10 mouse cellular contexts compared by ENCODE assay signal in genomic region chr1:191215776-191216661, GRCm38 (mm10). TPM values are rescaled to one million over a fixed set of nuclear protein-coding genes. Genes with fewer than 3 reads are reported as not detected.
DNase-seq lines count a peak whose midpoint lies in the region; ATAC-seq and TF ChIP-seq lines count a peak whose summit lies in the region.
"Had no signal": no experiment of that assay in that cellular context is flagged by ENCODE, and none has a peak within 500 bp of the region (broad histone marks: within the 10 kb centered on the region; RNA-seq: fewer than 3 reads in every experiment).

No protein-coding gene starts in this region.

- H3K9me3 ChIP-seq in kidney, postnatal 0 days (replicated peaks; ENCODE audit: low read length) = no peaks in the 10 kb centered on the region
- no peaks in the 10 kb centered on the region for H3K9me3 ChIP-seq in hindbrain, embryonic 12.5 days (replicated peaks)
- H3K9me3 ChIP-seq in forebrain, embryonic 11.5 days (ENCODE audit: control insufficient read depth, low read length) = no peaks in the 10 kb centered on the region

- peak; percentile 75 for DNase-seq in kidney, postnatal 0 days (ENCODE audit: low spot score)
- no peak for DNase-seq in kidney, adult 8-10 months
- peak; percentile 52 for DNase-seq in adrenal gland, postnatal 14 days
- no peak for DNase-seq in layer of hippocampus, adult 18-20 months (ENCODE audit: low spot score in 2 of 2)
- no peak for DNase-seq in right cerebral cortex, adult 2 months (ENCODE audit: low spot score in 2 of 2)
- DNase-seq in forebrain, embryonic 11.5 days (ENCODE audit: low spot score) = no peak

- H3K27ac ChIP-seq in kidney, postnatal 0 days = no peak overlapping the region
- no peak overlapping the region for H3K27ac ChIP-seq in hindbrain, embryonic 12.5 days
- H3K27ac ChIP-seq in forebrain, embryonic 11.5 days (ENCODE audit: low read depth, low read length) = no peak overlapping the region

- H3K4me3 ChIP-seq in kidney, postnatal 0 days (replicated peaks; ENCODE audit: low read depth, low read length) = no peak overlapping the region
- H3K4me3 ChIP-seq in hindbrain, embryonic 12.5 days = no peak overlapping the region
- H3K4me3 ChIP-seq in forebrain, embryonic 11.5 days (ENCODE audit: low read depth, low read length) = no peak overlapping the region

- H3K4me1 ChIP-seq in kidney, postnatal 0 days (replicated peaks; ENCODE audit: insufficient read depth, low read length) = peaks cover 4% of the 10 kb centered on the region; the same call in 1 of the 2 replicates
- H3K4me1 ChIP-seq in hindbrain, embryonic 12.5 days = peaks cover 5% of the 10 kb centered on the region; the same call in 1 of the 2 replicates
- H3K4me1 ChIP-seq in forebrain, embryonic 11.5 days (replicated peaks; ENCODE audit: control insufficient read depth, insufficient read depth, low read length) = 0 out of 2 replicates have a peak, but pooled peaks cover 4% of the 10 kb centered on the region

- no peak; the same call in 1 of the 2 replicates for TF ChIP-seq CTCF in kidney, postnatal 0 days (IDR thresholded peaks at IDR 0.05; ENCODE audit: low read depth)

- peak; percentile 75; the same call in 1 of the 2 replicates for ATAC-seq in kidney, postnatal 0 days (replicated peaks; ENCODE audit: low FRiP score, low read depth)
- ATAC-seq in hindbrain, embryonic 12.5 days (ENCODE audit: low FRiP score) = no peak
- peak; percentile 59; the same call in 1 of the 2 replicates for ATAC-seq in monocyte, adult 5-6 weeks (replicated peaks; ENCODE audit: insufficient number of reproducible peaks, low FRiP score, low TSS enrichment, poor library complexity, severe bottlenecking)
- no peak for ATAC-seq in forebrain, embryonic 11.5 days (replicated peaks; ENCODE audit: low FRiP score)

- H3K9ac ChIP-seq in kidney, postnatal 0 days (ENCODE audit: low read depth, low read length) = no peak overlapping the region
- no peak overlapping the region for H3K9ac ChIP-seq in hindbrain, embryonic 12.5 days
- no peak overlapping the region for H3K9ac ChIP-seq in forebrain, embryonic 11.5 days (ENCODE audit: low read length)

- H3K36me3 ChIP-seq in kidney, postnatal 0 days (ENCODE audit: insufficient read depth, low read length) = no peaks in the 10 kb centered on the region
- H3K36me3 ChIP-seq in hindbrain, embryonic 12.5 days = no peaks in the 10 kb centered on the region
- H3K36me3 ChIP-seq in forebrain, embryonic 11.5 days (ENCODE audit: control insufficient read depth, insufficient read depth, low read length) = no peaks in the 10 kb centered on the region

- no peaks in the 10 kb centered on the region for H3K27me3 ChIP-seq in kidney, postnatal 0 days (ENCODE audit: insufficient read depth, low read length)
- peaks cover 10% of the 10 kb centered on the region; the same call in 1 of the 2 replicates for H3K27me3 ChIP-seq in hindbrain, embryonic 12.5 days
- H3K27me3 ChIP-seq in forebrain, embryonic 11.5 days (ENCODE audit: control insufficient read depth, insufficient read depth, low read length) = no peaks in the 10 kb centered on the region

- WGBS in kidney, postnatal 0 days = 18% methylated on average over 19 of the region's 19 CpGs
- WGBS in hindbrain, embryonic 12.5 days = 29% methylated on average over 19 of the region's 19 CpGs
- 29% methylated on average over 19 of the region's 19 CpGs for WGBS in forebrain, embryonic 11.5 days

- H3K4me2 ChIP-seq in kidney, postnatal 0 days (ENCODE audit: low read length) = peak overlapping the region; percentile 48
- H3K4me2 ChIP-seq in hindbrain, embryonic 12.5 days (replicated peaks) = peak overlapping the region; percentile 29
- no peak overlapping the region for H3K4me2 ChIP-seq in forebrain, embryonic 11.5 days (ENCODE audit: low read depth, low read length, severe bottlenecking)

RNA-seq across cellular contexts. Expression of gene Atf3, which starts 1.8 kb away (rescaled TPM):
- 3.2 and 4.0 TPM in 2 replicates for polyA plus RNA-seq in kidney, postnatal 0 days (2015; fragmentation: Nextera tagmentation; extraction: Ambion mirVana)
- 2.4 and 4.8 TPM in 2 replicates for total RNA-seq in adrenal gland, postnatal 14 days (2021)
- polyA plus RNA-seq in hindbrain, embryonic 12.5 days (2016; fragmentation: Nextera tagmentation; extraction: Ambion mirVana) = 1.9 and 2.7 TPM in 2 replicates
- 225 to 427 TPM (median 242 TPM) in 3 replicates for total RNA-seq in monocyte, adult 5-6 weeks (2017)
- 1 to 10 TPM; 1.6 to 1.7 TPM for total RNA-seq in layer of hippocampus, adult 18-20 months (2021)
- polyA plus RNA-seq in forebrain, embryonic 11.5 days (2014; fragmentation: Nextera tagmentation; extraction: Ambion mirVana) = 2.0 and 2.4 TPM in 2 replicates
- polyA plus RNA-seq: testis, adult 2 months had no signal

RNA-seq across cellular contexts. Expression of gene Fam71a, which starts 51.4 kb away (rescaled TPM):
- not detected in 2 replicates for polyA plus RNA-seq in kidney, postnatal 0 days (2015; fragmentation: Nextera tagmentation; extraction: Ambion mirVana)
- not detected in 2 replicates for total RNA-seq in adrenal gland, postnatal 14 days (2021)
- polyA plus RNA-seq in hindbrain, embryonic 12.5 days (2016; fragmentation: Nextera tagmentation; extraction: Ambion mirVana) = not detected in 2 replicates
- total RNA-seq in monocyte, adult 5-6 weeks (2017) = 0.21 to 3.1 TPM (median 1.3 TPM) in 3 replicates
- total RNA-seq in layer of hippocampus, adult 18-20 months (2021) = not detected
- not detected in 2 replicates for polyA plus RNA-seq in forebrain, embryonic 11.5 days (2014; fragmentation: Nextera tagmentation; extraction: Ambion mirVana)
- total RNA-seq: left cerebral cortex, postnatal 10 days had no signal

Comparison
In these comparisons a context has a peak if more than half of its experiments do, and no peak if none do; other contexts are left out.
1. DNase-seq: peak in kidney, postnatal 0 days (single experiment) and adrenal gland, postnatal 14 days (single experiment); none in kidney, adult 8-10 months (0 of 2), layer of hippocampus, adult 18-20 months (0 of 2), right cerebral cortex, adult 2 months (0 of 2) and forebrain, embryonic 11.5 days (single experiment).
2. ATAC-seq: peak in kidney, postnatal 0 days (single experiment) and monocyte, adult 5-6 weeks (single experiment); none in hindbrain, embryonic 12.5 days (single experiment) and forebrain, embryonic 11.5 days (single experiment).
3. RNA of gene Atf3, which starts 1.8 kb away (total RNA-seq): 225 to 427 TPM in monocyte, adult 5-6 weeks; 2.4 to 4.8 TPM in adrenal gland, postnatal 14 days and 1.6 to 1.7 TPM in layer of hippocampus, adult 18-20 months; every median in the first group is over 10 times any median in the second.